Mouse (Mus musculus) c-Kit-negative CD71-positive TER-119-positive erythroid progenitor cells, embryonic 14.5 days (primary cell): Measurements from ENCODE around the gene Kifc5b.
"Not testable (repeated sequence)": the region's sequence is repeated elsewhere in the genome, so short reads cannot be mapped to it uniquely, and the experiment has no call there.

Experiments
- DNase-seq: peaks from one replicate; pipeline ENCODE4 v3.0.0-alpha.2; 2013; ENCODE audit warnings: low read depth, low spot score

Kifc5b gene

GRCm38 (mm10) chr17:26916711-26917482, at the start of gene Kifc5b:
Gene Kifc5b (plus strand): TSS chr17:26917091.
- DNase-seq, result peak; percentile 96

- no peak for DNase-seq
These were observed 48.1 kb upstream of the Kifc5b start for GRCm38 (mm10) chr17:26868756-26869155.

DNA sequence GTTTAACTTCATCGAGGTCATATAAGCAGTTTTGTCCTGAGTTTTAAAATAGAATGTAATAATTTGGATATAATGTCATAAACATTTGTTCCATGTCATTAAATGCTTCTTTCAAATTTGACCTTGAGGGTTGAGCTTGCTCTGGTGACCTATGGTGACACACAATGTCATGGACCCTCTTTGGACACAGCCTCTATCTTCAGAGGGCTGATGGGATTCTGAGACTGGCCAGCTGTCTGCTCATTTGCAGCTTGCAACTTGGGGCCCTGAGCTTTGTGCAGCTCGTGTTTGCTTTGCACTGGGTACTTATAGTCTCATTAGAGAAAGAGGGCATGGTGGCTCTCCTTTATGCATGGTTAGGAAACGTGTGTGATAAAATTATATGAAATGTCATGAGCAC, 44.0 kb upstream of the Kifc5b start:
- DNase-seq, result no peak

DNA sequence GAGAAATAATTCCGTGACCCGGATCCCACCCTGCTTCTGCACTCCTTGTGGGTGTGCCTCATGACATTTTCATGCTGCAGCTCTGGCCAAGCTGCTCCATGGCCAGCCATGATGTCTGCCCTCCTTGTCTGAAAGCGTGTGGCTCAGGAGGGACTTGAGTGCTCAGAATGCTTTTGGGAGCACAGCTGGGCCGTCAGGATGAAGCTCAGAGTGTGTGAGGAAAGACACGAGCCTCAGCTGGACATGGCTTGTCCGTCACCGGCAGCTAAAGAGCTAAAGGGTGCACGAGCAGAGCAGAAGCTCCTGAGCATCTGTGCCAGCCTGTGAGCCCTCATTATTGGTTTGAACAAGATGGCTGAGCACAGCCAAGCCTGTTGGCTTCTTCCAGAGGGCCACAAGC, 43.4 kb upstream of the Kifc5b start:
- DNase-seq, result no peak

- DNase-seq, result no peak
These were observed 42.3 kb upstream of the Kifc5b start for GRCm38 (mm10) chr17:26874542-26874941.

DNA sequence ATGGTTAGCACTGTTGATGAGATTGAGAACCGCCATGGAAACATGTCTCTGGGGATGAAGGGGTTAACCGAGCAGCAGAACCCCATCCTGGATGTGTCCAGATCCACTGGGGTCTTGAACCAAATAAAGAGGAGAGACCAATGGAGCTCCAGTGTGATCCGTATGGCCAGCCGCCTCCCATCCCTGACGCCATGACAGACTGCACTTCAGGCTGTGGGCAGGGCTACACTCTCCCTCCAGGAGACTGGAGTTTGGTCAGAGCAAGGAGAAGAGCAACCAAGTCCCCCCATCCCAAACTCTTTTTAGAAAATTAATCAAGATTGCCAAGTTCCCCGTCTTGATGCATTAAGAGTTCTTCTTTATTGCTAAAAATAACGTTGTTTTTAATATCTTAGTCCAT, 39.0 kb upstream of the Kifc5b start:
- no peak for DNase-seq

- no peak for DNase-seq
These were observed 37.7 kb upstream of the Kifc5b start for GRCm38 (mm10) chr17:26879235-26879634.

DNA sequence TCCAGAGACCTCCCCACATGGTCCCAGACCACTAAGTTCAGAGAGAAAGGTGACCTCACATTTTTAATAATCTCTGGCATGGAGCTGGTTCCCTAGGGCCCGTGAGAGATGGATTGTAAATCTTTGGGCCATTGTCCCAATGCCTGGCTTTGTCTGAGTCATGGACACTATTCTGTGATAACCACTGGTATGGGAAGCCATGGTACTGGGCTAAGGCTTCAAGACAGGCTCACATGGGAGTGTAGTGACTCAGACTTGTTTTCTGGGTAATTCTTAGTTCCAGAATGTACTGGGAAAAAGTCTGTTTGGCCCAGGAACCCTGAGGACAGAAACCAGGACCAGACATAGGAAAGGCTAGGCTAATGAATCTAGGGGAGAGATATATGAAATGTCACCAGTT, 34.2 kb upstream of the Kifc5b start:
- no peak for DNase-seq

- no peak for DNase-seq
These were observed 33.3 kb upstream of the Kifc5b start for GRCm38 (mm10) chr17:26883585-26883984.

GRCm38 (mm10) chr17:26884995-26885926, 31.6 kb upstream of the Kifc5b start:
- DNase-seq, result peak; percentile 78

- DNase-seq, result peak; percentile 66
These were observed 30.7 kb upstream of the Kifc5b start for GRCm38 (mm10) chr17:26886047-26886749.

GRCm38 (mm10) chr17:26887926-26888325, 29.0 kb upstream of the Kifc5b start:
- DNase-seq, result no peak

DNA sequence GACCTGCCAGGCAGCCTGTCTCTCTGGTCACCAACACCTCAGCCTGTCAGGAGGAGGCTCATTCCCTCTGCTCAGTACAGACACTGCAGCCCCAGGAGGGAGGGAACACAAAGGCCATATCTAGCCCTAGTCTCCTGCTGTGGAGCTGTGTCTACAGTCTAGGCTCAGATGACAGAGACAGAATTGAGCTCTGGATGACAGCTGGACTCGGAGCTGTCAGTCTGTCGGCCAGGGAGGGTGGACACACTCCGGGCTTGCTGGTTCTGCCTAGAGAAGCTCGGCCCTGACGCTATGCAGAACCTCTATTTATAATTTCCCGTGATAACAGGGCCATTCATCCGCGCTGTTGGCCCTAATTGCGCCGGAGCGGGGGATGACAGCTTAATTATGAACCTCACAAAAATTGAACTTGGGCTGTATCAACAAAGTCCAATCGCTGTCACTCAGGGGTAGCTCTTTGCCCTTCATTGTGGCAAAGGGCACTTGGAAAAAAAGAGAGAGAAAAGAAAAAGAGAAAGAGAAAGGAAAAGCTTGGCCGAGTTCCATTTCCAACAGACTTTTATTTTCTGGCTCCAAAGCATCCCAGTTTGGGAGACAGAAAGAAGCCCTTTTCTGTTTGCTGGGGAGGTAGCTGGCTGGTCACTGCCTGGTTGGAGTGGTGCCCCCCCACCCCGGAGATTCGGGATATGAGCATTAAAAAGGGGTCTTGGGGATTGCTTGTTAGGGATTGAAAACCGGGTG, 24.1 kb upstream of the Kifc5b start:
- no peak for DNase-seq

DNA sequence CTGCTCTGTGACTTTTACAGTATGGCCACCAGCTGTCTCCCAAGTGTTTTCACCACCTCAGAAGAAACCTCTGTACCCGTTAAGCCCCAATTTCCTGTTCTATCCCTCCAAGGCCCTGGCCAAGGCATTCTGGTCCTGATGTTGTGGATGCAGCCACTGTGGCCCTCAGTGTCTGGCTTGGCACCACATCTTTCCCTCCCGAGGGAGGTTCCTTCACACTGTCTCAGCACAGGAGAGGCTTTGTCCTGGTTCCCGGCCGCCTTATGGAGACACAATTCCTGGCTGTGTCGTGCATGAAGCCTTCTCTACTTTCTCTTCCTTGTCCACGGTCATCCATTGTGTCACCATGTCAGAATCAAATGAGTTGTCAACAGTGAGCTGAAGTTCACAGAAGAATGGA, 23.4 kb upstream of the Kifc5b start:
- no peak for DNase-seq

DNA sequence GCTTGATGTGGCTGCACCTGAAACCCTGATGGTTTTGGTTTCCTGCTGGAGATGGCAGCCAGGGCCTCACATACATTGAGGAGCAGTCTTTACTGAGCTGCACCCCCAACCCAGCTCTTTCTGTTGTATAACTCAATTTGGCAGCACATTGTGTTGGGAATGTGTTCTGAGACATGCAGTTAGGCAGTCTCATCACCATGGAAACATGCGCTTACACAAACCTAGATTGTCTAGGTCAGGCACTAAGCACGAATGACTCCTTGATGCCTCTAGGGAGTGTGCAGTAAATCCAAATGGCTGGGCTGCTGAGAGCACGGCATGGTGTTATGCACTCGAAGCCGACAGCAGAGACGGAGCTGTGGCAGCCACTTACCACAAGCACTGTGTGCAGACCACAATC, 22.5 kb upstream of the Kifc5b start:
- no peak for DNase-seq

- DNase-seq, result peak; percentile 63
These were observed 21.3 kb upstream of the Kifc5b start for GRCm38 (mm10) chr17:26895578-26895977.

- DNase-seq, result no peak
These were observed 16.0 kb upstream of the Kifc5b start for GRCm38 (mm10) chr17:26900916-26901315.

GRCm38 (mm10) chr17:26904320-26904719, 12.6 kb upstream of the Kifc5b start:
- no peak for DNase-seq

DNA sequence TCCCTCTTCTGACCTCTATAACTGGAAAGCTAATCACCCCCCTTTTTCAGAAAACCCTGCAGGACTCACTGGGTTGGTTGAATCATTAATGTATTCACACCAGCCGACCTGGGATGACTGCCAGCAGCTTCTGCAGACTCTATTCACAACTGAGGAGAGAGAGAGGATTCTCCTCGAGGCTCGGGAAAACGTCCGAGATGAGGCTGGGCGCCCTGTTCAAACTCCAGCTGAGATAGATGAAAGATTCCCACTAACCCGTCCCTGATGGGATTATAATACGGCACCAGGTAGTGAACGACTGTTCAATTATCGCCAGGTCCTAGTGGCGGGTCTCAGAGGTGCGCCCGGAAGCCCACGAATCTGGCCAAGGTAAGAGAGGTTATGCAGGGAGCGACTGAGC, 9.4 kb upstream of the Kifc5b start:
- DNase-seq, result not testable (repeated sequence)

DNA sequence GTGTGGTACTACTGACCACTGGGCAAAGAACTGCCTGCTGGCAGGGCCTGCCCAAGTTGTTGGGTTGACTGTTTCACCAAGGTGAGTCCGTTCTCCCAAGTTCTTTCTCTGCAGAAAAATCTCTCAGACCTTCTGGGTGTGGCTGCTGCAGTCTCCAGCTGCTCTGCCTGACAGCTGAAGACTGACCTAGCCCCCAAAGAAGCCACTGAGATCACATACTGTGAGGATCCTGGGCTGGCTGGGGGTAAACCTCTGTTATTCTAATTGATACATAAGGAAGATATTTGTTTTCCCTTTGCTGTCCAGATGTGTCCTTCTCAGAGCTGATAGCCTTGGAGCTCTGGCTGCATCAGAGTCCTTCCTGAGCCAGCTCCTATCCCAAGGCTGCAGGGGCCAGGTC, 1.6 kb upstream of the Kifc5b start:
- DNase-seq, result no peak

DNA sequence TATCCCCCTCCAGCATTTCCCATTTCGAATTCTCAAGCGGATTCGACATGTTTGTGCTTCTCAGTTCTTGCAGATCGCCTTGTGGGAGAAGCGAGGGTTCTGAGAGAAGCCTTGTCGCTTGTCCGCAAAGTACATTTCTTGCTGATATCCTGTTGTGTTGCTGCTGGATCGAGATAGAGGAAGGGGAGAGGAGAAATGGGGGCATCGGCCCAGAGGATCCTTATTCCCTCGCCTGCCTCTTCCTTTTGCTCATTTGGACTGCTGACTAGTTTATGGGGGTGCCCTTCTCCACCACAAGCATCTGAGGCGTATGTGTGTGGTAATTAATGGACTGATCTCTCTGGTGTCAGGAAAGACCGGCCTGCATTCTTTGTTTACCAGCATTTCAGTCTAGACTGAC, 669 bp downstream of the Kifc5b start:
- DNase-seq, result not testable (repeated sequence)
